Mouse (Mus musculus) heart, adult 2 months (tissue): ENCODE data around the gene Iglon5.

Experiments
- CTCF ChIP-seq: fragments of 200-600 bp; IDR thresholded peaks from 2 replicates; pipeline ENCODE4 v1.8.1; 2022; ENCODE audit warnings: antibody characterized with exemption, mild to moderate bottlenecking, moderate library complexity
- EP300 ChIP-seq: fragments of 200-500 bp; IDR thresholded peaks from 2 replicates; pipeline ENCODE4 v1.6.1; 2011; ENCODE audit warnings: low read depth, low read length, control low read depth; ENCODE audit not compliant: insufficient read depth

- TF ChIP-seq CTCF (no peak), EP300 (no peak)
These were observed 6.6 kb downstream of the Iglon5 start for GRCm38 (mm10) chr7:43483236-43483635.
